Mouse (Mus musculus) heart, postnatal 25 days (tissue): ENCODE results near the gene Rrp9. TPM values are rescaled to one million over a fixed set of nuclear protein-coding genes. Genes with fewer than 3 reads are reported as not detected.
"Not testable (repeated sequence)": the region's sequence is repeated elsewhere in the genome, so short reads cannot be mapped to it uniquely, and the experiment has no call there.

ENCODE experiments used
- DNase-seq: peaks from one replicate; pipeline ENCODE4 v3.0.0; 2022; ENCODE audit warnings: low spot score
- intact Hi-C: fragments of 180-260 bp; cut with DNase I; formaldehyde crosslinking; loops from one replicate; pipeline ENCODE4 v1.15.1; 2025
- total RNA-seq, 2 experiments: library from RNA; stranded (reverse); gene quantifications; 2 replicates each; pipeline ENCODE4 v1.2.3; 2021

Gene Rrp9
- total RNA-seq, 2 experiments from 2014 or later, result 19.7 to 23.5 TPM

GRCm38 (mm10) chr9:106471892-106472291 is 3.9 kb upstream of the Rrp9 start:
- intact Hi-C loops, result loop anchor here (2.0 kb wide), 1 partner anchor 13 kb away; no protein-coding TSS in a partner anchor
- DNase-seq, result peak; percentile 72

DNA sequence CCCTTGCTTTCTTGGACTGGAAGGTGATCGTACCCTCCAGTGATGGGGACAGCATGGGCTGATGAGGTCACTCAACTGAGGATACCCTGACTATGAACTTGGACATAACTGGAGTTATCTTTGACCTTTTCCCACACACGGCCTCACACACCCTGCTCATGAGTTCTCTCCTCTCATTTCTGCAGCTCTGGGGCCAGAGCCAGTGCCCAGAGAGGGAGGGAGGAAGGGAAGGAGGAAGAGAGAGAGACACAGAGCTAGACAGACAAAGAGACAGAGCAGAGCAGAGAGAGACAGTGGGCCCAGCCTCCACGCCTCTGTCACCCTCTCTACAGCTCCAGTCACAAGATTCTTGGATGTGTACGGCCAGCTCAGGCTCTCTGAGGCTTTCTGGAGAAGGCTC is 3.4 kb upstream of the Rrp9 start:
- intact Hi-C loops, result loop anchor here (2.0 kb wide), 1 partner anchor 14 kb away; no protein-coding TSS in a partner anchor
- no peak for DNase-seq

GRCm38 (mm10) chr9:106473081-106473752 is 2.5 kb upstream of the Rrp9 start:
- intact Hi-C loops, result loop anchor here (2.0 kb wide), 1 partner anchor 14 kb away; no protein-coding TSS in a partner anchor
- DNase-seq, result peak; percentile 1

DNA sequence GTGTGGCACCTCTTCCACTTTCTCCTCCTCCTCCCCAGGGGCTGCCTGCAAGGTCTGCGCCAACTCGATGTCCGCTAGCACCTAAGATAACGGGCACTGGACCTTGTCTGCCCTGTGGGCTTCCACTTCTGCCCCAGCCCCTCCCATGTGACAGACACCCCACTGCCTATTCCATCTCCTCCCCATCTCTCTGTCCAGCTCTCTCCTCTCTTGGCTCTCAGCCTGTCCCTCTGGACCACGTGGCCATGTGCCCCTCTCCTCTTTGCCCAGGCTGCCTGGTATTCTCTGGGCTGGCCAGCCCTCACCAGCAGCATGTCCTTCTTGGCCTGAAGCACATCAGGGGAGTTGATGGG is 2.0 kb upstream of the Rrp9 start:
- intact Hi-C loops, result loop anchor here (2.0 kb wide), 2 partner anchors 15 to 187 kb away; no protein-coding TSS in a partner anchor

GRCm38 (mm10) chr9:106474456-106474855 is 1.3 kb upstream of the Rrp9 start:
- peak; percentile 44 for DNase-seq

More for the DNA sequence above, 2.0 kb upstream of the Rrp9 start:
- no peak for DNase-seq

DNA sequence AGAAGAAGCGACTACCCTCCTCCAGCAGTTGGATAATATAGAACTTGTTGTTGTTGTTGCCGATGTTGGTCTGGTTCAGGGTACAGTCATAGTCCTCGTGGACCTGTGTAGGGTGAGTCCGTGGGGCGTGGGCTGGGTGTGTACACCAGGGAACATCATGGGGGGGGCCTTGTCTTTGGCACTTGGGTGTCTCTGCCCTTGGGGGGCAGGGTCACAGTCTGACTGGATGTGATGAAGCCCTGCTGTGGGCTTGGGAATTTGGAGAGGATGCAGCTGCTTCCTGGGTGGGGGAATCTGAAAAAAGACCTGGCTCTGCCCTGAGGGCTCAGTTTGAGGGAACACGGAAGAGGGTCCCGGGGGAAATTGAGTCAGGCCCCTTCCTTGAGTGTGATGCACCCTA is 717 bp upstream of the Rrp9 start:
- intact Hi-C loops, result loop anchor here (1.0 to 5.0 kb wide), 4 partner anchors 27 to 188 kb away; partner anchors contain the start of gene Dusp7

More at GRCm38 (mm10) chr9:106474456-106474855, 1.3 kb upstream of the Rrp9 start:
- intact Hi-C loops, result loop anchor here (2.0 kb wide), 1 partner anchor 188 kb away; no protein-coding TSS in a partner anchor

GRCm38 (mm10) chr9:106476002-106476923 is 500 bp downstream of the Rrp9 start:
- intact Hi-C loops, result loop anchor here (2.0 to 5.0 kb wide), 3 partner anchors 47 to 169 kb away; partner anchors contain the start of genes Dusp7 and Rpl29
- DNase-seq, result peak; percentile 66

More for the DNA sequence above, 717 bp upstream of the Rrp9 start:
- DNase-seq, result peak; percentile 21

GRCm38 (mm10) chr9:106476924-106477484 is 1.2 kb downstream of the Rrp9 start, which contains the start of gene Parp3:
Gene Parp3 (minus strand): TSS chr9:106476949.
- DNase-seq, result peak; percentile 100
- intact Hi-C loops, result loop anchor here (2.0 to 5.0 kb wide), 3 partner anchors 48 to 170 kb away; partner anchors contain the start of genes Dusp7 and Rpl29

- no peak for DNase-seq
- intact Hi-C loops, result loop anchor here (2.0 to 5.0 kb wide), 3 partner anchors 49 to 170 kb away; partner anchors contain the start of genes Dusp7 and Rpl29
Observed at GRCm38 (mm10) chr9:106477649-106478048, 1.9 kb downstream of the Rrp9 start.

DNA sequence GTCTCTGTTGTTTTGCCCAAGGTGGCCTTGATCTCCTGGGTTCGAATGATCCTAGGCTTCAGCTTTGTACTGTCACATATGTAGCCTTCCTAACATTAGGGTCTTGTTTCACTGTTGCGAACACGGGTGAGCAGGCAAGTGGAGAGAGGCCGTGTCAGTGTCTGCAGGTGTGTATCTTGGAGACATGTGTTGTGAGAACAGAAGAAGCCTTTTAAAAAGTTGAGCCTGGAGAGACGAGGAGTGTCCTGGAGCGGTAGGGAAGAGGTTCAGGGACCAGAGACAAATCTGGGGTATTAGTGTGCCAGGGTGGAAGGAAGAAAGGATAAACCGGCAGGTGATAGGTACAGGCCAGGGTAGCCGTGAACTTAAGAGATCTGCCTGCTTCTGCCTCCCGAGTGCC is 2.3 kb downstream of the Rrp9 start:
- intact Hi-C loops, result loop anchor here (5.0 kb wide), 2 partner anchors 111 to 171 kb away; partner anchors contain the start of gene Dusp7
- no peak for DNase-seq

GRCm38 (mm10) chr9:106480541-106480940 is 4.8 kb downstream of the Rrp9 start:
- intact Hi-C loops, result no loop called here

GRCm38 (mm10) chr9:106481075-106481474 is 5.3 kb downstream of the Rrp9 start:
- no peak for DNase-seq
- intact Hi-C loops, result no loop called here

More at GRCm38 (mm10) chr9:106480541-106480940, 4.8 kb downstream of the Rrp9 start:
- no peak for DNase-seq

GRCm38 (mm10) chr9:106481676-106482075 is 5.9 kb downstream of the Rrp9 start:
- DNase-seq, result no peak
- intact Hi-C loops, result no loop called here

GRCm38 (mm10) chr9:106482578-106483115 is 6.9 kb downstream of the Rrp9 start:
- no peak for DNase-seq
- intact Hi-C loops, result no loop called here

GRCm38 (mm10) chr9:106483136-106483535 is 7.4 kb downstream of the Rrp9 start:
- intact Hi-C loops, result no loop called here
- DNase-seq, result no peak

DNA sequence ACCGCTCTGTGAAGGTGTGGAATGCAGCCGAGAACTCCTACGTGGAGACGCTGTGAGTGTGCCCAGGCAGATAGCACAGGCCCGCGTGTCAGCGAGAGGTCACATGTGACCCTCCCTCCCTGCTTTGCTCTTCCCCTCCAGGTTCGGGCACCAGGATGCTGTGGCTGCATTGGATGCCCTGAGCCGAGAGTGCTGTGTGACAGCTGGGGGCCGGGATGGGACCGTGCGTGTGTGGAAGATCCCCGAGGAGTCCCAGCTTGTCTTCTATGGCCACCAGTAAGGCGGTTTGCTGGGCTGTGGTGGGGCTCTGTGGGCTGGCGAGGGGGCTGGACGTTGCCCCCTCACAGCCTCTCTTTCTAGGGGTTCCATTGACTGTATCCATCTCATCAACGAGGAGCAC is 7.8 kb downstream of the Rrp9 start:
- intact Hi-C loops, result no loop called here
- no peak for DNase-seq

GRCm38 (mm10) chr9:106485076-106485475 is 9.3 kb downstream of the Rrp9 start:
- no peak for DNase-seq
- intact Hi-C loops, result no loop called here

- DNase-seq, intact Hi-C loops: not testable (repeated sequence)
Observed at GRCm38 (mm10) chr9:106487602-106488001, 11.8 kb downstream of the Rrp9 start.

- intact Hi-C loops, result no loop called here
- no peak for DNase-seq
Observed at GRCm38 (mm10) chr9:106499667-106500066, 23.9 kb downstream of the Rrp9 start, which contains the start of gene Iqcf1. Gene Iqcf1 (plus strand): TSS chr9:106499967.
